Mouse (Mus musculus) fat pad, adult 2 months (tissue): ENCODE data around the gene Xxylt1.

Source experiments
- DNase-seq: peaks from one replicate; pipeline ENCODE4 v3.0.0-alpha.2; 2011; ENCODE audit warnings: low read depth, low spot score; ENCODE audit errors: extremely low read depth

Xxylt1 gene

GRCm38 (mm10) chr16:31081125-31081664 is at the start of gene Xxylt1:
Xxylt1 (minus strand) TSS chr16:31081432.
- peak; percentile 42 for DNase-seq

- peak; percentile 5 for DNase-seq
Observed at GRCm38 (mm10) chr16:31128116-31128515, 46.9 kb upstream of the Xxylt1 start.

GRCm38 (mm10) chr16:31124991-31125390 is 43.8 kb upstream of the Xxylt1 start:
- DNase-seq: no peak

- DNase-seq: no peak
Observed at GRCm38 (mm10) chr16:31121612-31122011, 40.4 kb upstream of the Xxylt1 start.

- DNase-seq: no peak
Observed at GRCm38 (mm10) chr16:31113596-31113995, 32.4 kb upstream of the Xxylt1 start.

- DNase-seq: no peak
Observed at GRCm38 (mm10) chr16:31101352-31101751, 20.1 kb upstream of the Xxylt1 start.

GRCm38 (mm10) chr16:31099906-31100305 is 18.7 kb upstream of the Xxylt1 start:
- DNase-seq: no peak

- no peak for DNase-seq
Observed at GRCm38 (mm10) chr16:31094036-31094435, 12.8 kb upstream of the Xxylt1 start.

- no peak for DNase-seq
Observed at GRCm38 (mm10) chr16:31093186-31093585, 12.0 kb upstream of the Xxylt1 start.

GRCm38 (mm10) chr16:31081891-31082290 is 659 bp upstream of the Xxylt1 start:
- no peak for DNase-seq

GRCm38 (mm10) chr16:31080573-31081051 is 620 bp downstream of the Xxylt1 start:
- DNase-seq: no peak

GRCm38 (mm10) chr16:31077396-31077795 is 3.8 kb downstream of the Xxylt1 start:
- no peak for DNase-seq

- no peak for DNase-seq
Observed at GRCm38 (mm10) chr16:31076436-31076835, 4.8 kb downstream of the Xxylt1 start.

GRCm38 (mm10) chr16:31074324-31074908 is 6.8 kb downstream of the Xxylt1 start:
- no peak for DNase-seq

GRCm38 (mm10) chr16:31071731-31072130 is 9.5 kb downstream of the Xxylt1 start:
- DNase-seq: no peak

- no peak for DNase-seq
Observed at GRCm38 (mm10) chr16:31070358-31071133, 10.7 kb downstream of the Xxylt1 start.

GRCm38 (mm10) chr16:31069211-31070166 is 11.7 kb downstream of the Xxylt1 start:
- DNase-seq: no peak

GRCm38 (mm10) chr16:31068280-31068679 is 13.0 kb downstream of the Xxylt1 start:
- no peak for DNase-seq

GRCm38 (mm10) chr16:31066344-31067098 is 14.7 kb downstream of the Xxylt1 start:
- no peak for DNase-seq

GRCm38 (mm10) chr16:31064782-31065181 is 16.4 kb downstream of the Xxylt1 start:
- DNase-seq: no peak
